Comparison of ENCODE assay signal across 26 mouse cellular contexts in genomic region chr9:10658086-10658485, GRCm38 (mm10).
"Had no signal": no experiment of that assay in that cellular context is flagged by ENCODE, and none has a peak within 500 bp of the region (broad histone marks: within the 10 kb centered on the region; RNA-seq: fewer than 3 reads in every experiment).

No protein-coding gene starts in this region.

- H3K4me1 ChIP-seq: embryonic facial prominence, embryonic 10.5 days; embryonic facial prominence, embryonic 12.5 days; embryonic facial prominence, embryonic 13.5 days; embryonic facial prominence, embryonic 15.5 days; forebrain, embryonic 10.5 days; forebrain, embryonic 12.5 days; heart, embryonic 10.5 days had no signal

- H3K9me3 ChIP-seq: embryonic facial prominence, embryonic 10.5 days; embryonic facial prominence, embryonic 12.5 days; embryonic facial prominence, embryonic 13.5 days; embryonic facial prominence, embryonic 15.5 days; forebrain, embryonic 10.5 days; forebrain, embryonic 12.5 days; forebrain, embryonic 13.5 days; heart, embryonic 10.5 days had no signal

- H3K4me2 ChIP-seq: embryonic facial prominence, embryonic 12.5 days; embryonic facial prominence, embryonic 13.5 days; embryonic facial prominence, embryonic 15.5 days; forebrain, embryonic 12.5 days; forebrain, embryonic 13.5 days had no signal

- H3K9ac ChIP-seq: embryonic facial prominence, embryonic 12.5 days; embryonic facial prominence, embryonic 13.5 days; embryonic facial prominence, embryonic 15.5 days; forebrain, embryonic 12.5 days; forebrain, embryonic 13.5 days; forebrain, postnatal 0 days had no signal

- DNase-seq: cerebellum, adult 8-10 months; cerebellum, adult 9-10 months; cerebellum, adult 9-11 months; cerebellum, postnatal 10 days; cerebellum, postnatal 14 days; cerebellum, postnatal 25 days; cerebellum, postnatal 36 days; embryo, embryonic 11 days; forebrain, postnatal 0 days; gastrocnemius, adult 2 months; gastrocnemius, postnatal 10 days; gastrocnemius, postnatal 14 days; gastrocnemius, postnatal 25 days; gastrocnemius, postnatal 36 days; heart, adult 11 months; heart, adult 18-20 months; heart, adult 2 months had no signal

- H3K27me3 ChIP-seq: embryonic facial prominence, embryonic 12.5 days; embryonic facial prominence, embryonic 13.5 days; embryonic facial prominence, embryonic 15.5 days; forebrain, embryonic 12.5 days; forebrain, embryonic 13.5 days had no signal

- ATAC-seq: forebrain, embryonic 13.5 days; forebrain, postnatal 0 days had no signal

- H3K4me3 ChIP-seq: embryonic facial prominence, embryonic 10.5 days; embryonic facial prominence, embryonic 12.5 days; embryonic facial prominence, embryonic 13.5 days; embryonic facial prominence, embryonic 15.5 days; erythroblast, embryonic 14.5 days; forebrain, embryonic 10.5 days; forebrain, embryonic 12.5 days; forebrain, embryonic 13.5 days; gastrocnemius, adult 2 months; heart, adult 2 months; heart, embryonic 10.5 days had no signal

- H3K27ac ChIP-seq: embryonic facial prominence, embryonic 10.5 days; embryonic facial prominence, embryonic 12.5 days; embryonic facial prominence, embryonic 13.5 days; embryonic facial prominence, embryonic 15.5 days; forebrain, embryonic 10.5 days; forebrain, embryonic 12.5 days; forebrain, embryonic 13.5 days; gastrocnemius, adult 2 months; heart, adult 2 months; heart, embryonic 10.5 days had no signal

- H3K36me3 ChIP-seq: embryonic facial prominence, embryonic 10.5 days; embryonic facial prominence, embryonic 12.5 days; embryonic facial prominence, embryonic 13.5 days; embryonic facial prominence, embryonic 15.5 days; forebrain, embryonic 10.5 days; forebrain, embryonic 12.5 days; heart, embryonic 10.5 days had no signal
